Comparison of ENCODE assay signal across 9 mouse cellular contexts in the genomic region with DNA sequence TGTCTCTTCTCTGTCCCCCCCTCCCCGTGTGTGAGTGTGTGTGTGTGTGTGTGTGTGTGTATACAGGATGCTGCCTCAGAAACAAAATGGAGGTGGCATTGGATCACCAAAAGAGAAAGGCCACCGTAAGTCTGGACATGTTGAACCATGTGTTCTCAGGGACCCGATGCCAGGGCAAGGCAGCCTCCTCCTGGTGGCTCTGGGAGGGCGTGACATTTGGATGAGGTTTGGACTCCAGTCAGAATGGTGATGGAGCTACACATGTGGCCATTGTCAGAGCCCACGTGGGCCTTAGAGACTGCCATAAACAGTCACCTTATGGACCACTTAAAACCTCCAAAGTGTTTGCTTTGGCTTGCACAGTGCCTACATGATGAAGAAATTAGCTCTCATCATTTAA.
DNase-seq lines count a peak whose midpoint lies in the region; ATAC-seq and TF ChIP-seq lines count a peak whose summit lies in the region.
"Had no signal": no experiment of that assay in that cellular context is flagged by ENCODE, and none has a peak within 500 bp of the region (broad histone marks: within the 10 kb centered on the region; RNA-seq: fewer than 3 reads in every experiment).

No protein-coding gene starts in this region.

- no peak for ATAC-seq in hindbrain, embryonic 12.5 days (ENCODE audit: low FRiP score)
- no peak for ATAC-seq in hindbrain, embryonic 11.5 days (ENCODE audit: low FRiP score)
- no peak for ATAC-seq in midbrain, embryonic 12.5 days (ENCODE audit: low FRiP score, low read depth)
- no peak for ATAC-seq in midbrain, postnatal 0 days (ENCODE audit: low FRiP score)

- no peak overlapping the region for H3K27ac ChIP-seq in hindbrain, embryonic 12.5 days
- no peak overlapping the region for H3K27ac ChIP-seq in hindbrain, embryonic 11.5 days (ENCODE audit: low read depth, low read length)
- H3K27ac ChIP-seq in midbrain, embryonic 12.5 days (replicated peaks): no peak overlapping the region
- H3K27ac ChIP-seq in midbrain, postnatal 0 days (ENCODE audit: low read depth, low read length): no peak overlapping the region

- peaks cover 42% of the 10 kb centered on the region for H3K4me1 ChIP-seq in hindbrain, embryonic 12.5 days
- no peaks in the 10 kb centered on the region for H3K4me1 ChIP-seq in hindbrain, embryonic 11.5 days (replicated peaks; ENCODE audit: control insufficient read depth, insufficient read depth, low read length)
- peaks cover 55% of the 10 kb centered on the region for H3K4me1 ChIP-seq in midbrain, embryonic 12.5 days
- H3K4me1 ChIP-seq in midbrain, postnatal 0 days (ENCODE audit: insufficient read depth, low read length): no peaks in the 10 kb centered on the region

- no peaks in the 10 kb centered on the region for H3K36me3 ChIP-seq in hindbrain, embryonic 12.5 days
- H3K36me3 ChIP-seq in hindbrain, embryonic 11.5 days (ENCODE audit: control insufficient read depth, insufficient read depth, low read length): no peaks in the 10 kb centered on the region
- H3K36me3 ChIP-seq in midbrain, embryonic 12.5 days: no peaks in the 10 kb centered on the region
- no peaks in the 10 kb centered on the region for H3K36me3 ChIP-seq in midbrain, postnatal 0 days (ENCODE audit: insufficient read depth, low read length)
- H3K36me3 ChIP-seq: heart, embryonic 15.5 days had no signal

- no peak for TF ChIP-seq CTCF in midbrain, postnatal 0 days (IDR thresholded peaks at IDR 0.05)

- peaks cover 87% of the 10 kb centered on the region for H3K27me3 ChIP-seq in hindbrain, embryonic 12.5 days
- peaks cover 15% of the 10 kb centered on the region; the same call in 1 of the 2 replicates for H3K27me3 ChIP-seq in hindbrain, embryonic 11.5 days (ENCODE audit: control insufficient read depth, insufficient read depth, low read length)
- H3K27me3 ChIP-seq in midbrain, embryonic 12.5 days: peaks cover 91% of the 10 kb centered on the region
- H3K27me3 ChIP-seq in midbrain, postnatal 0 days (ENCODE audit: insufficient read depth, low read length): peaks cover 19% of the 10 kb centered on the region

- no peak overlapping the region for H3K9ac ChIP-seq in hindbrain, embryonic 12.5 days
- H3K9ac ChIP-seq in hindbrain, embryonic 11.5 days (ENCODE audit: low read depth, low read length): no peak overlapping the region
- 0 out of 2 replicates have a peak overlapping the region, but pooled peaks have one; percentile 48 for H3K9ac ChIP-seq in midbrain, embryonic 12.5 days (replicated peaks)
- H3K9ac ChIP-seq in midbrain, postnatal 0 days (replicated peaks; ENCODE audit: low read length, poor library complexity, severe bottlenecking): no peak overlapping the region

- no peak overlapping the region for H3K4me3 ChIP-seq in hindbrain, embryonic 12.5 days
- no peak overlapping the region for H3K4me3 ChIP-seq in hindbrain, embryonic 11.5 days (ENCODE audit: low read depth, low read length)
- no peak overlapping the region for H3K4me3 ChIP-seq in midbrain, embryonic 12.5 days
- no peak overlapping the region for H3K4me3 ChIP-seq in midbrain, postnatal 0 days (ENCODE audit: low read depth, low read length)

- peak; percentile 24 for DNase-seq in adrenal gland, postnatal 14 days
- no peak for DNase-seq in adrenal gland, adult (ENCODE audit: inconsistent age in 2 of 2, low spot score in 1 of 2)
- DNase-seq in hindbrain, embryonic 11.5 days (ENCODE audit: low spot score): no peak
- DNase-seq in midbrain, postnatal 0 days (ENCODE audit: low spot score): no peak
- DNase-seq in cerebellum, adult 8-10 months: no peak
- DNase-seq in left cerebral cortex, adult 18-20 months (ENCODE audit: low spot score in 2 of 2): no peak

- H3K4me2 ChIP-seq in hindbrain, embryonic 12.5 days (replicated peaks): peak overlapping the region; percentile 61
- no peak overlapping the region for H3K4me2 ChIP-seq in hindbrain, embryonic 11.5 days (replicated peaks; ENCODE audit: low read depth, low read length)
- H3K4me2 ChIP-seq in midbrain, embryonic 12.5 days (replicated peaks): peak overlapping the region; percentile 59
- H3K4me2 ChIP-seq in midbrain, postnatal 0 days (ENCODE audit: low read depth, low read length, poor library complexity, severe bottlenecking): no peak overlapping the region

- no peaks in the 10 kb centered on the region for H3K9me3 ChIP-seq in hindbrain, embryonic 12.5 days (replicated peaks)
- H3K9me3 ChIP-seq in hindbrain, embryonic 11.5 days (ENCODE audit: control insufficient read depth, low read length): no peaks in the 10 kb centered on the region
- no peaks in the 10 kb centered on the region for H3K9me3 ChIP-seq in midbrain, embryonic 12.5 days
- H3K9me3 ChIP-seq in midbrain, postnatal 0 days (ENCODE audit: low read length): no peaks in the 10 kb centered on the region
- H3K9me3 ChIP-seq: heart, embryonic 15.5 days had no signal

- 60% methylated on average over 5 of the region's 5 CpGs for whole genome bisulfite sequencing in hindbrain, embryonic 12.5 days
- WGBS in hindbrain, embryonic 11.5 days: 61% methylated on average over 5 of the region's 5 CpGs
- WGBS in midbrain, embryonic 12.5 days: 51% methylated on average over 5 of the region's 5 CpGs
- 69% methylated on average over 5 of the region's 5 CpGs for WGBS in midbrain, postnatal 0 days

Comparison
In these comparisons a context has a peak if more than half of its experiments do, and no peak if none do; other contexts are left out.
1. H3K4me2 ChIP-seq: peak in hindbrain, embryonic 12.5 days (single experiment) and midbrain, embryonic 12.5 days (single experiment); none in hindbrain, embryonic 11.5 days (single experiment) and midbrain, postnatal 0 days (single experiment).